Mouse (Mus musculus): ENCODE data around the gene D5Ertd577e. TPM values are rescaled to one million over a fixed set of nuclear protein-coding genes. Genes with fewer than 3 reads are reported as not detected.
"Not testable (repeated sequence)": the region's sequence is repeated elsewhere in the genome, so short reads cannot be mapped to it uniquely, and the experiment has no call there.

D5Ertd577e gene
- polyA plus RNA-seq (2011; ENCODE audit: insufficient read depth, insufficient read length, low read depth, missing spikeins) = not detected in 2 replicates

DNA sequence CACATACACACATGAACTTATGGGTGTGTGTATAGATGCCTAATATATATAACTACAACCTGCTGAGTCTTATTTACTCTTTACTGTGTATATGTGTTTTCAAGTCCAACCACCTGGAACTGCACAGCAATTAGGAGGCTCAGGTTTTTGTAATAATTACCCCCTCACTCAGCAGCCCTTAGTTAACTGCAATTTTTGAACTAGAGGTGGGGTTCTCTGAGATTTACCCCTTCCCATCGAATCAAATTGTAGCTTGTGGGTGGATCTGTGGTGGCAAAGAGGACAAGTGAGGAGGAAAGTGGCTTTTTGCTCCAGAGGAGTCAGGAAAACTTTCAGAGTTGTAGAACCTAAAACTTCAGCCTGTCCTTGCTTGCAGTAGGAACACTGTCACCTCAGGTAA is at the start of gene D5Ertd577e:
TSS of gene D5Ertd577e (plus strand) at position 301 of the 400 bp plus-strand sequence.
- not testable (repeated sequence) for H3K9ac ChIP-seq (ENCODE audit: low read depth, poor library complexity, severe bottlenecking); H3K27me3 ChIP-seq (ENCODE audit: control insufficient read depth, insufficient read depth, low read length, poor library complexity, severe bottlenecking); H3K9me3 ChIP-seq (replicated peaks; ENCODE audit: control insufficient read depth, insufficient read depth, low read length, poor library complexity, severe bottlenecking); H3K27ac ChIP-seq (ENCODE audit: insufficient read depth, low read length); H3K4me1 ChIP-seq (ENCODE audit: control insufficient read depth, insufficient read depth, low read length); H3K36me3 ChIP-seq (ENCODE audit: control insufficient read depth, insufficient read depth, low read length, poor library complexity, severe bottlenecking); H3K4me3 ChIP-seq (ENCODE audit: low read depth, low read length)

DNA sequence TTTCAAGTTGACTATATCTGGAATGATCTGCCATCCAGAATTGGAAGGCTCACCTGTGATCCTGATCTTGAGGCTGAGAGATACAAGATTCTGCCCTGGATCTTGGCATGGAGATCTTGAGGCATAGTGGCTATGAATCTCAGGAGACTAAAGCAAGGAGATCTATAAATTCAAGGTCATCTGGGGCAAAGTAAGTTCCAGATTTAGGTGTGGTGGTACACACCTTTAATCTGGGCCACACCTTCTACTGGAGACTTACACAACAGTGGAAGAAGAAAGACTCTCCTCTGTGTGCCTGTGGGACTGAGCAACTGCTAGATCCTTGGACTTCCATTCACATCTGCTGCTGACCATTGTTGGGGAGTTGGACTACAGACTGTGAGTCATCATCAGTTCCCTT is 53.9 kb downstream of the D5Ertd577e start, which contains the start of gene Gm3286:
TSS of gene Gm3286 (plus strand) at position 301 of the 400 bp plus-strand sequence.
- not testable (repeated sequence) for H3K27me3 ChIP-seq (ENCODE audit: control insufficient read depth, insufficient read depth, low read length, poor library complexity, severe bottlenecking); H3K36me3 ChIP-seq (ENCODE audit: control insufficient read depth, insufficient read depth, low read length, poor library complexity, severe bottlenecking); H3K9ac ChIP-seq (ENCODE audit: low read depth, poor library complexity, severe bottlenecking); H3K4me3 ChIP-seq (ENCODE audit: low read depth, low read length); H3K27ac ChIP-seq (ENCODE audit: insufficient read depth, low read length); H3K4me1 ChIP-seq (ENCODE audit: control insufficient read depth, insufficient read depth, low read length); H3K9me3 ChIP-seq (replicated peaks; ENCODE audit: control insufficient read depth, insufficient read depth, low read length, poor library complexity, severe bottlenecking)

Other genes starting within 250 kb of the D5Ertd577e start
- gene Gm10424, start 184.0 kb upstream of the D5Ertd577e start, polyA plus RNA-seq (2011; ENCODE audit: insufficient read depth, insufficient read length, low read depth, missing spikeins) = not detected in 2 replicates
- gene Gm3259, start 150.9 kb upstream of the D5Ertd577e start, polyA plus RNA-seq (2011; ENCODE audit: insufficient read depth, insufficient read length, low read depth, missing spikeins) = not detected in 2 replicates
- gene Gm3286, start 54.0 kb downstream of the D5Ertd577e start, polyA plus RNA-seq (2011; ENCODE audit: insufficient read depth, insufficient read length, low read depth, missing spikeins) = not detected in 2 replicates
- gene Gm7971, start 138.1 kb downstream of the D5Ertd577e start, polyA plus RNA-seq (2011; ENCODE audit: insufficient read depth, insufficient read length, low read depth, missing spikeins) = not detected in 2 replicates

All from ES-Bruce4 (cell line).